Mouse (Mus musculus) midbrain, embryonic 14.5 days (tissue): ENCODE measurements around the gene Med27. TPM values are rescaled to one million over a fixed set of nuclear protein-coding genes. Genes with fewer than 3 reads are reported as not detected.

Experiments
- ATAC-seq: fragments of 200-750 bp; cut with Nextera tagmentation; 2 replicates; pipeline ENCODE4 v1.8.0; 2017; ENCODE audit warnings: moderate number of reproducible peaks, moderate library complexity; ENCODE audit not compliant: low FRiP score, low TSS enrichment
- DNase-seq: peaks from one replicate; pipeline ENCODE4 v3.0.0-alpha.2; 2015
- H3K27ac ChIP-seq: fragments of 300-500 bp; sonication (generic); replicated peaks from 2 replicates; pipeline ENCODE4 v1.5.1; 2014; ENCODE audit warnings: mild to moderate bottlenecking, low read depth, low read length, moderate library complexity
- H3K27me3 ChIP-seq: fragments of 300-500 bp; sonication (generic); 2 replicates; pipeline ENCODE4 v1.6.1; 2014; ENCODE audit warnings: low read length, control low read depth, mixed read lengths; ENCODE audit not compliant: control insufficient read depth, insufficient read depth
- H3K36me3 ChIP-seq: fragments of 300-500 bp; sonication (generic); 2 replicates; pipeline ENCODE4 v1.6.1; 2014; ENCODE audit warnings: low read length, control low read depth; ENCODE audit not compliant: control insufficient read depth, insufficient read depth
- H3K4me1 ChIP-seq: fragments of 300-500 bp; sonication (generic); 2 replicates; pipeline ENCODE4 v1.6.1; 2014; ENCODE audit warnings: mild to moderate bottlenecking, antibody characterized with exemption, low read length, control low read depth; ENCODE audit not compliant: control insufficient read depth, insufficient read depth
- H3K4me2 ChIP-seq: fragments of 300-500 bp; sonication (generic); 2 replicates; pipeline ENCODE4 v1.6.1; 2014; ENCODE audit warnings: mild to moderate bottlenecking, low read length, moderate library complexity
- H3K4me3 ChIP-seq: fragments of 300-500 bp; sonication (generic); replicated peaks from 2 replicates; pipeline ENCODE4 v1.5.1; 2014; ENCODE audit warnings: low read depth, low read length
- H3K9ac ChIP-seq: fragments of 300-500 bp; sonication (generic); replicated peaks from 2 replicates; pipeline ENCODE4 v1.6.1; 2014; ENCODE audit warnings: mild to moderate bottlenecking, low read length, moderate library complexity
- H3K9me3 ChIP-seq: fragments of 300-500 bp; sonication (generic); 2 replicates; pipeline ENCODE4 v1.6.1; 2016; ENCODE audit warnings: low read length, control low read depth, mixed read lengths; ENCODE audit not compliant: control insufficient read depth
- WGBS: fragments of 180-500 bp; shearing (Covaris S2); extraction: QIAGEN DNeasy Blood & Tissue Kit; methylation state at CpG from one replicate; pipeline ENCODE4 v1.1.7; 2014; 5-methylcytosine and 5-hydroxymethylcytosine counted together
- polyA plus RNA-seq: library from polyadenylated mRNA; unstranded; fragments of >200 nt; fragmentation: Nextera tagmentation; extraction: Ambion mirVana; gene quantifications from 2 replicates; pipeline ENCODE4 v1.2.1, GENCODE M21; 2014

The Med27 gene
- polyA plus RNA-seq, 1 experiment from 2014 or later: 81.0 TPM

DNA sequence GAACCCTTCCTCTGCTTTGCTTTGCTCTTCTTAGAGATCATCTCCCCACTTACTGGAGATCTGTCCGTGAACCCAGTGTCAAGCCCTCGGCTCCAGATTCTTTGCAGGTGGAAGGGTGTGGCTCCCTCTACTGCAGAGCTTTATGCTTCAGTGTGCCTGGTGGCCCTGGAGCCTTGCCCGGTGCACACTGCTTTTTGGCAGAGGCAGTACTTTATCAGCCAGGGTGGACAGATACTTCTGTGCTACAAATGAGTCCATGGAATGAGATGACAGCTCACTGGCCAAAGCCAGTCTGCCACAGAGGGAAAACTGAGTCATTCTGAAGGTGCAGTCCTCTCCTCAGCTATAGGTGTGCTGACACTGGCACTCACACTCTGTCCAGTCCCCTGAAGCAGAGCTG, 80.1 kb downstream of the Med27 start:
- H3K27me3 ChIP-seq: no peaks in the 10 kb centered on the region
- no peak overlapping the region for H3K27ac ChIP-seq
- H3K9me3 ChIP-seq: no peaks in the 10 kb centered on the region
- H3K36me3 ChIP-seq: no peaks in the 10 kb centered on the region
- H3K4me3 ChIP-seq: no peak overlapping the region
- H3K4me1 ChIP-seq: peaks cover 9% of the 10 kb centered on the region
- DNase-seq: no peak
- no peak for ATAC-seq
- WGBS: 89% methylated on average over 3 of the region's 3 CpGs
- H3K9ac ChIP-seq: no peak overlapping the region
- H3K4me2 ChIP-seq: no peak overlapping the region

DNA sequence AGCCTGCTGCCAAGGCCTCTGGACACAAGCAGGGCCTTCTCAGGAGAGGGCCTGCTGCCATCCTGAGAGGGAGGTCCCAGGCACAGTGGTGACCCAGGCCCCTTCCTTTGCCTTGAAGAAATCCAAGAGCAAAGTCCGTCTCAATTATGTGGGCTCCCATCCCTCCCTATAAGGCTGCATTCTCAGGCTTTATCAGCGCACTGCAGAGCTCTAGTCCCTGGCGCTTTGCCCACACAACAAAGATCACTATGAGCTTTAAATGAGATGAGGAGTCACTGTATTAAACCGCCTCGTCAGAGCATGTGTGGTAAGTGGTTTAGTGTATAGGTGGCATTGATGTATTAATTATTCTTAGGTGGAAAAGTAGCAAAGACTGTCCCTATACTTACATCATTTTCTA, 85.9 kb downstream of the Med27 start:
- Histone ChIP-seq H3K4me1 (peaks cover 7% of the 10 kb centered on the region; the same call in 1 of the 2 replicates), H3K4me3 (no peak overlapping the region), H3K9ac (no peak overlapping the region), H3K27me3 (no peaks in the 10 kb centered on the region), H3K36me3 (no peaks in the 10 kb centered on the region), H3K27ac (no peak overlapping the region), H3K4me2 (no peak overlapping the region), H3K9me3 (no peaks in the 10 kb centered on the region)
- peak; percentile 62 for DNase-seq
- no peak for ATAC-seq
- WGBS: 52% methylated on average over 5 of the region's 5 CpGs

DNA sequence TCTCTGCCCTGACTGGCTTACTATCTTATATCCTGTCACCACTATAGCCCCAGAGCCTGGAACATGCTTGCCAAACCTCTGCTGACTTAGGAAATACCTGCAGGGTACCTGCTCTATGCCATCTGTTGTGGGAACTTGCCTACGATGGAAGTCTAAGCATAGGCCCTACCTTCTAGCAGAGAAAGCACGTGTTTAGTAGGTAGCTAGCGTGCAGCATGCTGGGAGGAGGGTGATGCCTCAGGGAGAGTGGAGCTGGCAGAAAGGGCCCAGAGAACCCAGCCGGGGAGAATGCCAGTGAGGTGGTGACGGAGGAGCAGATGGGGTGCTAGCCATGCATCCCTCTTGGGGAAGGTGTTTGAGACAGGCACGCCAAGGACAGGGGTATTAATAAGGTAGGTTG, 89.8 kb downstream of the Med27 start:
- Histone ChIP-seq H3K9me3 (no peaks in the 10 kb centered on the region), H3K4me1 (peaks cover 16% of the 10 kb centered on the region), H3K9ac (no peak overlapping the region), H3K27me3 (no peaks in the 10 kb centered on the region), H3K36me3 (no peaks in the 10 kb centered on the region), H3K27ac (no peak overlapping the region), H3K4me2 (no peak overlapping the region), H3K4me3 (no peak overlapping the region)
- WGBS: 89% methylated on average over 6 of the region's 6 CpGs
- ATAC-seq: no peak
- no peak for DNase-seq

- Histone ChIP-seq H3K27me3 (no peaks in the 10 kb centered on the region), H3K4me1 (peaks cover 14% of the 10 kb centered on the region), H3K9ac (no peak overlapping the region), H3K4me3 (no peak overlapping the region), H3K36me3 (no peaks in the 10 kb centered on the region), H3K4me2 (no peak overlapping the region), H3K9me3 (no peaks in the 10 kb centered on the region), H3K27ac (no peak overlapping the region)
- no peak for ATAC-seq
- DNase-seq: no peak
- WGBS: 92% methylated on average over 5 of the region's 5 CpGs
Observed at GRCm38 (mm10) chr2:29437111-29437510, 90.5 kb downstream of the Med27 start.

- Histone ChIP-seq H3K27me3 (no peaks in the 10 kb centered on the region), H3K9ac (no peak overlapping the region), H3K27ac (no peak overlapping the region), H3K4me3 (no peak overlapping the region), H3K9me3 (no peaks in the 10 kb centered on the region), H3K36me3 (no peaks in the 10 kb centered on the region), H3K4me2 (no peak overlapping the region), H3K4me1 (peaks cover 13% of the 10 kb centered on the region)
- ATAC-seq (no peak), DNase-seq (no peak)
- 94% methylated on average over 4 of the region's 4 CpGs for WGBS
Observed at GRCm38 (mm10) chr2:29437861-29438529, 91.4 kb downstream of the Med27 start.

- Histone ChIP-seq H3K9me3 (no peaks in the 10 kb centered on the region), H3K27me3 (no peaks in the 10 kb centered on the region), H3K4me2 (no peak overlapping the region), H3K36me3 (no peaks in the 10 kb centered on the region), H3K9ac (no peak overlapping the region), H3K4me3 (no peak overlapping the region), H3K4me1 (peaks cover 13% of the 10 kb centered on the region), H3K27ac (no peak overlapping the region)
- no peak for DNase-seq
- 83% methylated on average over 5 of the region's 5 CpGs for WGBS
- ATAC-seq: no peak
Observed at GRCm38 (mm10) chr2:29438530-29438862, 91.9 kb downstream of the Med27 start.

GRCm38 (mm10) chr2:29438986-29439385, 92.4 kb downstream of the Med27 start:
- no peaks in the 10 kb centered on the region for H3K27me3 ChIP-seq
- no peak overlapping the region for H3K9ac ChIP-seq
- DNase-seq (no peak), ATAC-seq (no peak)
- WGBS: 83% methylated on average over 1 of the region's 1 CpGs
- no peak overlapping the region for H3K4me3 ChIP-seq
- no peaks in the 10 kb centered on the region for H3K36me3 ChIP-seq
- no peaks in the 10 kb centered on the region for H3K9me3 ChIP-seq
- no peak overlapping the region for H3K27ac ChIP-seq
- no peak overlapping the region for H3K4me2 ChIP-seq
- H3K4me1 ChIP-seq: peaks cover 13% of the 10 kb centered on the region

DNA sequence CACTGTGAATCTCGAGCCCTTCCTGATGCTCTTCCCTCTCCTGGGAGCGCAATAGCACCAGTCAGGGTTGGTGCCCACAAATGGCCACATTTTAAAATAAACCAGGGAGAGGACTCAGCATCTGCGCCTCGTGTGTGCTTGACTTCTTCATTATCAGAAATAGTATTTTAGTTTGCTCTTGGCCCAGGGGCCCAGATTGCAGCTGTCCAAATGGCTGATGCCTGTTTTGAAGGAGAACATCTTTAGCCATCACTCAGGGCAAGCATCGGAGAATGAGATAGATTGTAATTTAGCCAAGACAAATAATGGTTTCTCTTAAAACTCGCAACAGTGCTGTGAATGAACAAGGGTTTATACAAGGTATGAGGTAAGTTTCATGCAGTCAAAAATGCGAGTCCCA, 92.8 kb downstream of the Med27 start:
- H3K36me3 ChIP-seq: no peaks in the 10 kb centered on the region
- ATAC-seq (no peak), DNase-seq (no peak)
- 75% methylated on average over 7 of the region's 7 CpGs for WGBS
- no peak overlapping the region for H3K9ac ChIP-seq
- no peaks in the 10 kb centered on the region for H3K9me3 ChIP-seq
- H3K4me1 ChIP-seq: peaks cover 13% of the 10 kb centered on the region
- no peak overlapping the region for H3K4me3 ChIP-seq
- no peaks in the 10 kb centered on the region for H3K27me3 ChIP-seq
- H3K4me2 ChIP-seq: no peak overlapping the region
- H3K27ac ChIP-seq: no peak overlapping the region

- Histone ChIP-seq H3K9me3 (no peaks in the 10 kb centered on the region), H3K4me1 (peaks cover 13% of the 10 kb centered on the region), H3K4me2 (no peak overlapping the region), H3K9ac (no peak overlapping the region), H3K4me3 (no peak overlapping the region), H3K27me3 (no peaks in the 10 kb centered on the region), H3K27ac (peak overlapping the region; percentile 45; the same call in 1 of the 2 replicates), H3K36me3 (no peaks in the 10 kb centered on the region)
- DNase-seq (no peak), ATAC-seq (no peak)
- WGBS: 38% methylated on average over 7 of the region's 7 CpGs
Observed at GRCm38 (mm10) chr2:29439857-29440502, 93.4 kb downstream of the Med27 start.
